Mouse (Mus musculus) embryonic facial prominence, embryonic 14.5 days (tissue): ENCODE data around the gene Tmem167. TPM values are rescaled to one million over a fixed set of nuclear protein-coding genes. Genes with fewer than 3 reads are reported as not detected.

Source experiments
- ATAC-seq: fragments of 200-750 bp; cut with Nextera tagmentation; 2 replicates; pipeline ENCODE4 v1.8.0; 2017; ENCODE audit warnings: low read depth, moderate number of reproducible peaks, moderate TSS enrichment
- DNase-seq: peaks from one replicate; pipeline ENCODE4 v3.0.0-alpha.2; 2015; ENCODE audit warnings: low spot score
- H3K27ac ChIP-seq: fragments of 300-500 bp; sonication (generic); replicated peaks from 2 replicates; pipeline ENCODE4 v1.5.1; 2014; ENCODE audit warnings: low read depth, mild to moderate bottlenecking, low read length, moderate library complexity
- H3K27me3 ChIP-seq: fragments of 300-500 bp; sonication (generic); replicated peaks from 2 replicates; pipeline ENCODE4 v1.6.1; 2014; ENCODE audit warnings: low read length; ENCODE audit not compliant: control insufficient read depth, insufficient read depth
- H3K36me3 ChIP-seq: fragments of 300-500 bp; sonication (generic); 2 replicates; pipeline ENCODE4 v1.6.1; 2014; ENCODE audit warnings: low read length, mixed read lengths; ENCODE audit not compliant: control insufficient read depth, insufficient read depth
- H3K4me1 ChIP-seq: fragments of 300-500 bp; sonication (generic); 2 replicates; pipeline ENCODE4 v1.6.1; 2014; ENCODE audit warnings: antibody characterized with exemption, low read length; ENCODE audit not compliant: control insufficient read depth, insufficient read depth
- H3K4me2 ChIP-seq: fragments of 300-500 bp; sonication (generic); 2 replicates; pipeline ENCODE4 v1.6.1; 2014; ENCODE audit warnings: low read depth, mild to moderate bottlenecking, low read length, moderate library complexity, mixed read lengths
- H3K4me3 ChIP-seq: fragments of 300-500 bp; sonication (generic); 2 replicates; pipeline ENCODE4 v1.5.1; 2014; ENCODE audit warnings: low read depth, mild to moderate bottlenecking, low read length
- H3K9ac ChIP-seq: fragments of 300-500 bp; sonication (generic); 2 replicates; pipeline ENCODE4 v1.6.1; 2014; ENCODE audit warnings: low read depth, mild to moderate bottlenecking, low read length, moderate library complexity, mixed read lengths
- H3K9me3 ChIP-seq: fragments of 300-500 bp; sonication (generic); 2 replicates; pipeline ENCODE4 v1.6.1; 2016; ENCODE audit warnings: low read length; ENCODE audit not compliant: control insufficient read depth
- WGBS: fragments of 180-500 bp; shearing (Covaris S2); extraction: QIAGEN DNeasy Blood & Tissue Kit; methylation state at CpG from one replicate; pipeline ENCODE4 v1.1.7; 2014; 5-methylcytosine and 5-hydroxymethylcytosine counted together
- polyA plus RNA-seq: library from polyadenylated mRNA; unstranded; fragments of >200 nt; fragmentation: Nextera tagmentation; extraction: Ambion mirVana; gene quantifications from 2 replicates; pipeline ENCODE4 v1.2.1, GENCODE M21; 2014

Gene Tmem167
- polyA plus RNA-seq, 1 experiment from 2014 or later, result 90.8 TPM

- no peak overlapping the region for H3K4me2 ChIP-seq
- H3K9me3 ChIP-seq, result no peaks in the 10 kb centered on the region
- no peaks in the 10 kb centered on the region for H3K36me3 ChIP-seq
- no peak for ATAC-seq
- DNase-seq, result no peak
- no peak overlapping the region for H3K9ac ChIP-seq
- WGBS, result 73% methylated on average over 1 of the region's 1 CpGs
- H3K4me3 ChIP-seq, result no peak overlapping the region
- H3K27ac ChIP-seq, result no peak overlapping the region
- H3K27me3 ChIP-seq, result no peaks in the 10 kb centered on the region
- no peaks in the 10 kb centered on the region for H3K4me1 ChIP-seq
Measured at GRCm38 (mm10) chr13:90111681-90112080, 22.8 kb downstream of the Tmem167 start.

- Histone ChIP-seq H3K27me3 (no peaks in the 10 kb centered on the region), H3K27ac (no peak overlapping the region), H3K9ac (no peak overlapping the region), H3K4me1 (peaks cover 13% of the 10 kb centered on the region; the same call in 1 of the 2 replicates), H3K4me2 (no peak overlapping the region), H3K9me3 (no peaks in the 10 kb centered on the region), H3K4me3 (no peak overlapping the region), H3K36me3 (no peaks in the 10 kb centered on the region)
- peak; percentile 68; the same call in 1 of the 2 replicates for ATAC-seq
- WGBS, result 73% methylated on average over 3 of the region's 3 CpGs
- peak; percentile 61 for DNase-seq
Measured at GRCm38 (mm10) chr13:90136156-90136910, 47.4 kb downstream of the Tmem167 start.

DNA sequence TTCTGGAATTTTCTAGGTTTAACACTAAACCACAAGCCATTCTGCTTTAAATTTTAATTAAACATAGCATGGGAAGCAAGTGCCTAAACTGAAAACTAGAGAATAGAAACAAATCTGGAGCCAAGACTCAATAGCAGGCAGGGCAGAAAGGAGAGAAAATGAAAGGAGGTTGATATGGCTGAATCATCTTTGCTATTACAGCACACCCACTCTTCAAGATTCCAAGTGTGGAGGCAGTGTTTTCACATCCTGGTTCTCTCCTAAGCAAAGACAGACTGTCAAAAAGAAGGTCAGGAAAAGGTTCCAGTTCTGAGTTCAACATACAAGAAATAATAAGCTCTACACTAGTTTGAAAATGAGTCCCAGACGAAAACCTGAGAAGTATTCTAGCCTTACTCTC lies 52.8 kb downstream of the Tmem167 start:
- ATAC-seq, result no peak
- Histone ChIP-seq H3K36me3 (no peaks in the 10 kb centered on the region), H3K4me1 (0 out of 2 replicates have a peak, but pooled peaks cover 5% of the 10 kb centered on the region), H3K9ac (no peak overlapping the region), H3K27ac (no peak overlapping the region), H3K9me3 (no peaks in the 10 kb centered on the region), H3K4me3 (no peak overlapping the region), H3K27me3 (no peaks in the 10 kb centered on the region), H3K4me2 (no peak overlapping the region)
- DNase-seq, result no peak
- 87% methylated on average over 1 of the region's 1 CpGs for WGBS

- Histone ChIP-seq H3K36me3 (no peaks in the 10 kb centered on the region), H3K4me2 (no peak overlapping the region), H3K4me1 (no peaks in the 10 kb centered on the region), H3K9me3 (no peaks in the 10 kb centered on the region), H3K9ac (no peak overlapping the region), H3K27ac (no peak overlapping the region), H3K27me3 (no peaks in the 10 kb centered on the region), H3K4me3 (no peak overlapping the region)
- ATAC-seq (no peak), DNase-seq (no peak)
- WGBS, result 27% methylated on average over 4 of the region's 4 CpGs
Measured at GRCm38 (mm10) chr13:90143245-90143644, 54.3 kb downstream of the Tmem167 start.

DNA sequence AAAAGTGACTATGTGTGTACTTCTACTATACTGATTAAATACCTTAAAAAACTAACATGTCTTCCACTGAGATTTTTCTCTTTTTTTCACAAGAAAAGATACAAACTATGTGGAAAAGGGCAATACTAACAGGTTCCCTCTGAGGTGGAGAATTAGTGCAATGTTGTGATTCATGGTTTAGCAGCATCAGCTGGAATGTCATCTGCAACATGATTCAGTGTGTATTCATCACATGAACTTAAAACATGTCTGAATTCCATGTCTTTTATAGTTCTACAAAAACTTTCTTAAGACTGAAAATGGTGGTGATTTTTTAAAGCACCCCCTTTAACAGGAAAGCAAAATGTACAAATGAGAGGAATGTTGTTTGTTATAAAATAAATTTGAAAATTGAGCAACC lies 63.0 kb downstream of the Tmem167 start:
- Histone ChIP-seq H3K27me3 (no peaks in the 10 kb centered on the region), H3K27ac (no peak overlapping the region), H3K4me1 (no peaks in the 10 kb centered on the region), H3K9me3 (no peaks in the 10 kb centered on the region), H3K9ac (no peak overlapping the region), H3K4me2 (no peak overlapping the region), H3K4me3 (no peak overlapping the region), H3K36me3 (no peaks in the 10 kb centered on the region)
- ATAC-seq (no peak), DNase-seq (no peak)

DNA sequence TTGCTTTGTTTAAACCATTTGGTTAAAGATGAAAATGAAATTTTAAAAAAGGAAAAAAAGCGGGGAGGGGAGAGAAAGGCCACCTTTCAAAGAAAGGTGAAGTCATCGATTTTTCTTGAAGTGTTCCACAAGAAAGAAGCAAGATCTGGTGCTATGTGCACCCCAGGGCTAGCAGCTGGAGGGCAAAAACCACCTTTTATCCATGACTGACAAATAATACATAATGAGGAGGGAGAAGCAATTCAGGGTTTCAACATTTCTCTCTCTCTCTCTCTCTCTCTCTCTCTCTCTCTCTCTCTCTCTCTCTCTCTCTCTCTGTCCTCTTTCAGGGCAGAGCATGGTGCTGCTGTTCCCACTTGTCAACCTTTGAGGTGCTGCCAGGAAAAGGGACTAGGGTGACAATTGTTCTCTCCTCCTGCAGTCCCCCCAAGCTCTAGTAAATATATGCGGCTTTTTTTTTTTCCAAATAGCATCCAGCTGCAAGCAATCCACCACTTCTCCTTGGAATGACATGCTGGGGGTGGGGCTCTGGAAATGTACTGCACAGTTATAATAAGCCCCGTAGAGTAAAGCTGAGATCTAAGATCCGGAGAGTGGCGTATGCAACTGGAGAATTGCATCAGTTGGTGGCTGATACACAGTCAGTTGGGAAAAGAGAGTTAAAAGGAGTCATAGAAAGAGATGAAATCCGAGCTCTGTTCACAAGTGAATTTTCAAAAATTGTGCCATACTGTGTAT lies 63.8 kb downstream of the Tmem167 start:
- peak overlapping the region; percentile 18; the same call in 1 of the 2 replicates for H3K4me2 ChIP-seq

DNA sequence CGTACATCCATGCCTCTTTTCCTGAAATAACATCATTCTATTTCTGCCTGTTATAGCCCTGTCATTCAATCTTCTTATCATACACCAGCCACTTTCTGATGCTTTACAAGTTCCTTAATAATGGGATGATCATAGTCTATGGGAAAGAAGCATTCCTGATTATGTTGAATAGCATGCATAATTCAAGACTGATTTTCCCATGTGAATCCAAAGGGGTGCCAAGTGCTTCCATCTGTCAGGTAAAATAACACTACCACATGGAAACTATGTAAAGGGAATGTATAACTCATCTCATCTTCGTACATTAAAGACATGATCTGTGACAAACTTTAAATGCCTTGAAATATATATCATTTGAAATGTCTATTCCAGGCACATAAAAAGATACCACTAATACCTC lies 75.2 kb downstream of the Tmem167 start:
- no peaks in the 10 kb centered on the region for H3K9me3 ChIP-seq
- no peak overlapping the region for H3K4me3 ChIP-seq
- no peak for DNase-seq
- H3K4me2 ChIP-seq, result no peak overlapping the region
- ATAC-seq, result no peak
- H3K36me3 ChIP-seq, result no peaks in the 10 kb centered on the region
- no peaks in the 10 kb centered on the region for H3K4me1 ChIP-seq
- H3K27me3 ChIP-seq, result no peaks in the 10 kb centered on the region
- WGBS, result 66% methylated on average over 2 of the region's 2 CpGs
- H3K27ac ChIP-seq, result no peak overlapping the region
- H3K9ac ChIP-seq, result no peak overlapping the region

More for the DNA sequence above, 63.8 kb downstream of the Tmem167 start:
- 19% methylated on average over 7 of the region's 7 CpGs for WGBS
- no peaks in the 10 kb centered on the region for H3K4me1 ChIP-seq
- H3K36me3 ChIP-seq, result no peaks in the 10 kb centered on the region
- no peaks in the 10 kb centered on the region for H3K27me3 ChIP-seq
- no peaks in the 10 kb centered on the region for H3K9me3 ChIP-seq
- DNase-seq, result peak; percentile 89
- no peak overlapping the region for H3K4me3 ChIP-seq
- no peak overlapping the region for H3K9ac ChIP-seq
- ATAC-seq, result peak; percentile 90
- no peak overlapping the region for H3K27ac ChIP-seq

- WGBS, result 52% methylated on average over 3 of the region's 3 CpGs
- ATAC-seq (no peak), DNase-seq (no peak)
Measured at GRCm38 (mm10) chr13:90167044-90167443, 78.1 kb downstream of the Tmem167 start.

More at GRCm38 (mm10) chr13:90167044-90167443, 78.1 kb downstream of the Tmem167 start:
- no peak overlapping the region for H3K4me3 ChIP-seq
- H3K4me2 ChIP-seq, result no peak overlapping the region
- H3K9me3 ChIP-seq, result no peaks in the 10 kb centered on the region
- no peak overlapping the region for H3K27ac ChIP-seq
- peaks cover 11% of the 10 kb centered on the region for H3K4me1 ChIP-seq
- no peaks in the 10 kb centered on the region for H3K27me3 ChIP-seq
- no peaks in the 10 kb centered on the region for H3K36me3 ChIP-seq
- H3K9ac ChIP-seq, result no peak overlapping the region
